Mouse (Mus musculus) c-Kit-positive CD71-positive TER-119-positive erythroid progenitor cells, embryonic 14.5 days (primary cell): ENCODE data around the gene Lancl2.
A peak's percentile ranks its signal among the peaks of the same experiment; 100 is the strongest.

Experiments used
- DNase-seq: peaks from one replicate; pipeline ENCODE4 v3.0.0-alpha.2; 2013; ENCODE audit warnings: low spot score

The Lancl2 gene

DNA sequence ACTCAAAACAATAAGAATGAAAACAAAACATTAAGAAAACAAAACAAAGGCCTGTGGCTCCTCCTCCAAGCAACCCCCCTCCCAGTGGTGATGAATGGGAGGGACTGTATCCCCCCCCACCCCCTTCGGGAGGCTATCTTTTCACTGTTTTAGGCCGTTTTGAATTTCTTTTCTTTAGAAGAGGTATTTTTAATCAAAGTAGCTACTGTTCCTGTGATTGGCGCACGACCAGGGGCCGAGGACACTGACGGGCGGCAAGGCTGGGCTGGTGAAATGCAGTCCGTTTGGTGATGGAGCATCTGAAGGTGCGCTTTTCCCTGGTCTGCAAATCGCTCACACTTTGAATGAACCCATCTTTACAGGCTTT is at the start of gene Lancl2:
Lancl2 (plus strand) TSS at position 165 of the 367 bp plus-strand sequence.
- no peak for DNase-seq

GRCm38 (mm10) chr6:57661295-57661694 is 41.0 kb upstream of the Lancl2 start:
- no peak for DNase-seq

DNA sequence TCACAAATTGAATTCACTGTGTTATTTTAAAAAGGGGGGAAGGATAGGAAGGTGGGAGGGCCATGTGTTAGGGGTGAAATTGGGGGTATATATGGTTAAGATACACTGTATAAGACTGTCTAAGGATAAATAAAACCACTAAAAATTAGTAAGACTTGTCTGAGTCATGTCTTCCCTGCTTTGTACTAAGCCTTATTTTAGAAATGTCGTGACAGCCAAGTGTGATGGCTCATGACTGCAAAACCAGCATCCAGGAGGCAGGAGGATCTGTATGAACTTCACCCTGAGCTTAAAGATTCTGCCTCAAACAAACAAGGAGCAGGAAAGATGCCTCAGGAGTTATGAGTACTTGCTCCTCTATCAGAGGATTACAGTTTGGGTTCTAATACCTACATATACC is 18.2 kb upstream of the Lancl2 start:
- no peak for DNase-seq

DNA sequence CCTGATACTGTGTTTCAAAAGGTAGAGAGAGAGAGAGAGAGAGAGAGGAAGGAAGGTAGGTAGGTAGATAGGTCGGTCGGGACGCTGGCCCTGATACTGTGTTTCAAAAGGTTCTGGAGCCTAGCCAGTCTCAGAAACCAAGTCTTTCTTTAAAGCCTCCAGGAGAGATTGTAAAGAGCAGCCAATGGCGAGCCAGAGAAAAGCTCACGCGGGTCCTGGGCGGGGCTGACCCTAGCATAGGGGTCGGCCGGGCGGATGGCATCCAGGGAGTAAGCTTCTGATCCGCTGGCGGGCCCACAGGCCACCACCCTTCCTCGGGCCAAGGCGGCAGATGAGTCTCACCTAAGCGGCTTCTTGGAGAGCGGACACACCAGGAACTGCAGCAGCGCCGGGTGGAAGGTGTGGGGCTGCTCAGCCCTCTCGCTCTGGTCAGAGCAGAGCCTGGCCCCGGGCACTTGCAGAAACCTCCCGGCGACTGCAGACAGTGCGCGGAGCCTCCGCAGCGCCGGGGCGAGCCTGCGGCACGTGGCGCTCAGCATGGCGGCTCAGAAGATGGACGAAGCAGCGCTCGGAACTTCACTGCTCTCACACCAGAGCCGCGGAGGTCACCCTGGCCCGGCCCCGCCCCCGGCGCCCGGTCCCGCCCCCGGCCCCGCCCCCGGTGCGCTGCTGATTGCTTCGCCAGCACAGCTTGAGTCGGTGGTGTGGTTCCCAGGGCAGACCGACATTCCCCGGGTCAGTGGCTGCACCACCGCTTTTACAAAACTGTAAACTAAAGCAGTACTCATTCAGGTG is 10.7 kb upstream of the Lancl2 start, which contains the start of gene Pyurf:
Pyurf (minus strand) TSS at position 612 of the 795 bp plus-strand sequence.
- DNase-seq, result peak; percentile 84

- no peak for DNase-seq
Observed at GRCm38 (mm10) chr6:57693116-57693515, 9.2 kb upstream of the Lancl2 start.

GRCm38 (mm10) chr6:57701686-57702085 is 654 bp upstream of the Lancl2 start:
- no peak for DNase-seq

DNA sequence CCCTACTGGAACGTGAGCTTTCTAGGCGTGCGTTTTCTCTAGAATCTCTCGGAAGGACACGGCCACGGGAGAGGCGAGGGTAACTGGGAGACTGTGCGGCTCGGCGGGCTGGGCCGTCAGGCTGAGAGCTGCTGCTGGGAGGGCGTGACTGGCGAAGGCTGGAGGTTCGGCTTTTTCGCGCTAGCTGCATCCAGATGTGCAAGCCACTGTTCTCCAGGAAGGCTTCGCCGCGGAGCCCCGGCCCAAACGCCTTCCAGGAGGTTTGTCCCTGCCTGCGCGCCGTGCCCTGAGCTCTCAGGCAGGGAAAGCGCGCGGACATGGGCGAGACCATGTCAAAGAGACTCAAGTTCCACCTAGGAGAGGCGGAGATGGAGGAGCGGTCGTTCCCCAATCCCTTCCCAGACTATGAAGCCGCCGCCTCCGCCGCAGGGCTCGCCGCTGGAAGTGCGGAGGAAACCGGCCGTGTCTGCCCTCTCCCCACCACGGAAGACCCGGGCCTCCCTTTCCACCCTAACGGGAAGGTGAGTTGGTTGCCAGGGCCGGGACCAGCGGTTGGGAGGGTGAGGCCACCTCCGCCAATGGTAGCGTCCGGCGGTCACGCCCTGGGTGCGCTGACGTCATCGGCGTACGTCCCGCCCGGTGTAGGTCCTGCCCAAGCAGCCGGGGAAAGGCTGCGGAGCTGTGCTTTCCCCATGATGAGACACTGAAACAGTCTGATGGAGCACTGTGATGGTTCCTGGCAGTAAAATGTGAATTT is 581 bp downstream of the Lancl2 start:
- peak; percentile 94 for DNase-seq

GRCm38 (mm10) chr6:57703703-57704102 is 1.4 kb downstream of the Lancl2 start:
- DNase-seq, result peak; percentile 17

- DNase-seq, result no peak
Observed at GRCm38 (mm10) chr6:57706721-57707120, 4.4 kb downstream of the Lancl2 start.

- no peak for DNase-seq
Observed at GRCm38 (mm10) chr6:57711726-57712125, 9.4 kb downstream of the Lancl2 start.

DNA sequence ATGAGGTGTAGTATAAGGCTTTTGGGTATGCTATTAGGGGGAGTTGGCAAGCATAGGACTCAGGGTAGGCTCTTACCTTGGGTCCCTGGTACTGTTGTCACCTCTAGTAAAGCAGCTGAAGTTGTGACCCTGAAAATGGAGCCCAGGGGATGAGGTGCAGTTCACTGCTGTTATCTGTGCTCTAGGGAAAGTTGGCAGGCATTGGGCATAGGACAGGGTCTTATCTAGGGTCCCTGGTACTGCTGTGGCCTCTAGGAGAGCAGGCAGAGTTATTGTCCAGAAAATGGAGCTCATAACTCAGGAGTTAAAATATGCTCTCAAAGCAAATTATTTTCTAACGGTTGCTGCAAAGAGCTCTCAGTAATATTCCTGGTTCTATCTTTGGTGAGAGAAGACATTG is 19.0 kb downstream of the Lancl2 start:
- DNase-seq, result no peak

DNA sequence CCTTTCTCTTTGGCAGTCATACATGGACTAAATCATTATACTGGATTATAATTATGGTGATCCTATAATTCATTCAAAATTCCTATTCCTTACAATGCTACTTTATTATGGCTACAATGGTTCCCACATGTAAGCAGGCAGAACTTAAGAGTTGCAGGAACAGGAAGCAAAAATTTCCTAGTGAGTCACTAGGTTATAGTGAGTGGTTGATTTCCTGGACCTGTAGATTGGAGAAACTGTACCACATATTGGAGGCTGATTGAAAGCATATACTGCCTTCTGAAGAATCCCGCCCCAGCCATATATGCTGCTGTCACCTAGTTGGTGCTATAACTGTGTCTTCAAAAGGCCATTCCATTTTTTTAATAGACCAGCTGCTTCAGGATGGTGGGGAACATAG is 40.4 kb downstream of the Lancl2 start:
- DNase-seq, result no peak

DNA sequence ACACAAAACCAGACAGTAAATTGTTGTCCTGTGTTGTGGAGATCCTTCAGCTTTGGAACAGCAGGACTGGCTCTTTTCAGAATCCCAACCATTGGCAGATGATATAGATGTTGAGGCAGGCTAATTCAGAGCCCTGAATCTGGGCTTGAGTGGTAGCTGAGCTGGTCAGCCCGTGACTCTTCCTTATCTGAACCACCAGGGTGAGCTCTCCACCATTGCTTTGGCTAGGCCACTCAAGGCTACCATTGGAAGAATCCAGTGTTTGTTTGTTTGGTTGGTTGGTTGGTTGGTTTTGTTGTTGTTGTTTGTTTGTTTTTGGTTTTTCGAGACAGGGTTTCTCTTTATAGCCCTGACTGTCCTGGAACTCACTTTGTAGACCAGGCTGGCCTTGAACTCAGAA is 41.0 kb downstream of the Lancl2 start:
- DNase-seq, result no peak

DNA sequence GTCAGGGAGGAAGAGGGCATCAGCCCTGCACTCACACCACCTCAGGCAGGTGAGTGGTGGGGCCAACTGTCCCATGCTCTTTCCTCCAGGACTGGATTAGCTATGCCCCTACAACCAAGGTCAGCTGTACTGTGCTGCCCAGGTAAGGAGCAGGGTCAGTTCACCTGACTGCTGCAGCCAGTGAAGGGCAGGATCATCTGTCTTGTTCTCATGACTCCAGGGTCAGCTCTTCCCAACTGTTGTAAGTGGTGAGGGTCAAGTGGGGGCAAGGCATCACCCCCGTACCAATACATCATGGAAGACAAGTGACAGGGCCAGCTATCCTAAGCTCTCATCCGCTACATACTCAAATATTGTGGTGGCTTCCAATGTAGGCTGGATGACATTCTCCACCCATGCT is 41.8 kb downstream of the Lancl2 start:
- no peak for DNase-seq

DNA sequence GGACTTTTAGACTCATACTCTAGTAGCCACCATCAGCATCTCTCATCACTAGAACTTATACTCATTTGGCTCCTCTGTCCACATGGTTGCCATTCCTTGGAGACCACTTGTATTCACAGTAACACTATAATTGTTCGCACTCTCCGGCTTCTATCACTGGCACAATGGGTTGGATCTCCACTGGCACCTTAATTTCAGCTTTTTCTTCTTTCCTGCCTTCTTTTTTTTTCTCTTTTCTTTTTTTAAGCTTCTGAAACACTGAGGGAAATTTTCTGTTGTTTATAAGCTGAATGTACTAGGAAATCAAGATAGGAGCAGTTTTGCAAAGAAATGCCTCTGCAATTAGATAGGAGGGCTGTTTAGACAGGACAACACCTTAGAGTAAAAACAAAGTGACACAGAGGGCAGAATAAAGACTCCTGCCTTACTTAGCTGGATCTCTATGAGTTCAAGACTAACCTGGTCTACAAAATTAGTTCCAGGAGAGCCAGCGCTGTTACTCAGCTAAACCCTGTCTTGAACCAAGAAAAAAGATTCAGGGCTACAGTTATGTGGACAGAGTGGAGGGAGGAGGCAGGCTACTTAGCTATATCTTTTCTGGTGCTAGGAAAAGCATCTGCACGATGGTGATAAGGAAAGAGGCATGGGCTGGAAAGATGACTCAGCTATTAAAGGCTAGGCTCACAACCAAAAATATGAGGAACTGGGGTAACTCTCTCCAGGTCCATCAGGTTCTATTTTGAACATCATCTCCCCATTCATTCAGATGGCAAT is 42.8 kb downstream of the Lancl2 start:
- peak; percentile 94 for DNase-seq

GRCm38 (mm10) chr6:57745748-57746129 is 43.4 kb downstream of the Lancl2 start:
- no peak for DNase-seq

- no peak for DNase-seq
Observed at GRCm38 (mm10) chr6:57753962-57754759, 51.8 kb downstream of the Lancl2 start.

DNA sequence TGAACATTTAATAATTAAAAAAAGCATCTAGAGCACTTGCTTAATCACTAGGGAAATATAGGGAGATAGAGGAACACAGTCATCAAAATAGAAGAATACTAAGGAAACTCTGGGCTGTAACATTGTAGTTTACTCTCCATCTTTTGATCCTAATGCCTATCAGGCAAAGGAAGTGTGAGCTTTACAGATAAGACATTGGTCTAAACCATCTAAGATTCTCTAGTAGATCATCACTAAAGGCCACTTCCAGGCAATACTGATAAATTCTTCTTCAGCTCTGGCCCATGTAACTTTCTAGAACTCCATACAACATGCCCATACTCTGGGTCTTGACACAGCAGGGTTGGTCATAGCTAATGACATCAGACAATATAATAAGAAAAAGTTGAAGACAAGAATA is 60.7 kb downstream of the Lancl2 start:
- no peak for DNase-seq

GRCm38 (mm10) chr6:57765095-57765878 is 62.9 kb downstream of the Lancl2 start:
- DNase-seq, result no peak

DNA sequence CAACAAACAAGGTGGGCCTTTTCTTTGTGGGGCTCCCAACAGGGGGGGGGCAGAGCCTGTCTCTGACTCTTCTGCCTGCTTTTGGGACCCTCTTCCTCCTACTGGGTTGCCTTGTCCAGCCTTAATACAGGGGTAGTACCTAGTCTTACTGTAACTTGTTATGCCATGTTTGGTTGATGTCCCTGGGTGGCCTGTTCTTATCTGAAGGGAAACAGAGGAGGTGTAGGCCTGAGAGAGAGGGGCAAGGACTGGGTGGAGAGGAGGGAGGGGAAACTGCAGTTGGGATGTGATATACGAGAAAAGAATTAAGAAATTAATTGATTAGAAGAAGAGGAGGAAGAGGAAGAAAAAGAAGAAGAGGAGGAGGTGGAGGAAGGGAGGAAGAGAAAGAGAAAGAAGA is 63.9 kb downstream of the Lancl2 start:
- peak; percentile 79 for DNase-seq
